Mouse (Mus musculus) forebrain, embryonic 10.5 days (tissue): ENCODE data around the gene Gtf2a1. TPM values are rescaled to one million over a fixed set of nuclear protein-coding genes. Genes with fewer than 3 reads are reported as not detected.
"Not testable (repeated sequence)": the region's sequence is repeated elsewhere in the genome, so short reads cannot be mapped to it uniquely, and the experiment has no call there.

ENCODE experiments used
- DNase-seq: peaks from one replicate; pipeline ENCODE4 v3.0.0-alpha.2; 2017; ENCODE audit warnings: low spot score; ENCODE audit errors: extremely low spot score
- H3K27ac ChIP-seq: fragments of 300-500 bp; sonication (generic); 2 replicates; pipeline ENCODE4 v1.5.1; 2016; ENCODE audit warnings: mild to moderate bottlenecking
- H3K27me3 ChIP-seq: fragments of 300-500 bp; sonication (generic); 2 replicates; pipeline ENCODE4 v1.6.1; 2016; ENCODE audit warnings: mild to moderate bottlenecking; ENCODE audit not compliant: poor library complexity, severe bottlenecking
- H3K36me3 ChIP-seq: fragments of 300-500 bp; sonication (generic); replicated peaks from 2 replicates; pipeline ENCODE4 v1.6.1; 2016; ENCODE audit warnings: mild to moderate bottlenecking, moderate library complexity
- H3K4me1 ChIP-seq: fragments of 300-500 bp; sonication (generic); 2 replicates; pipeline ENCODE4 v1.6.1; 2016
- H3K4me3 ChIP-seq: fragments of 300-500 bp; sonication (generic); 2 replicates; pipeline ENCODE4 v1.5.1; 2016; ENCODE audit warnings: mild to moderate bottlenecking, moderate library complexity
- H3K9me3 ChIP-seq: fragments of 300-500 bp; sonication (generic); 2 replicates; pipeline ENCODE4 v1.6.1; 2016; ENCODE audit warnings: mild to moderate bottlenecking, moderate library complexity
- WGBS: fragments of 180-500 bp; shearing (Covaris S2); methylation state at CpG from one replicate; pipeline ENCODE4 v1.1.7; 2016; 5-methylcytosine and 5-hydroxymethylcytosine counted together
- polyA plus RNA-seq: library from polyadenylated mRNA; unstranded; fragments of >200 nt; fragmentation: Nextera tagmentation; extraction: Ambion mirVana; gene quantifications from 2 replicates; pipeline ENCODE4 v1.2.1, GENCODE M21; 2016

Gene Gtf2a1
- polyA plus RNA-seq, 1 experiment from 2014 or later = 68.5 TPM

- H3K9me3 ChIP-seq = peaks cover 3% of the 10 kb centered on the region; the same call in 1 of the 2 replicates
- H3K4me1 ChIP-seq = peaks cover 30% of the 10 kb centered on the region
- peak overlapping the region; percentile 89 for H3K4me3 ChIP-seq
- WGBS = 0% methylated on average over 11 of the region's 11 CpGs
- peak overlapping the region; percentile 100 for H3K27ac ChIP-seq
- peaks cover 22% of the 10 kb centered on the region for H3K36me3 ChIP-seq
- DNase-seq = no peak
- H3K27me3 ChIP-seq = no peaks in the 10 kb centered on the region
Observed at GRCm38 (mm10) chr12:91589542-91589846, 793 bp downstream of the Gtf2a1 start.

- under 1% methylated on average over 46 of the region's 83 CpGs for whole genome bisulfite sequencing
- H3K4me1 ChIP-seq = peaks cover 33% of the 10 kb centered on the region
- H3K9me3 ChIP-seq = peaks cover 3% of the 10 kb centered on the region; the same call in 1 of the 2 replicates
- H3K27ac ChIP-seq = peak overlapping the region; percentile 100
- no peaks in the 10 kb centered on the region for H3K27me3 ChIP-seq
- H3K4me3 ChIP-seq = peak overlapping the region; percentile 89
- DNase-seq = peak; percentile 47
- H3K36me3 ChIP-seq = peaks cover 28% of the 10 kb centered on the region
Observed at GRCm38 (mm10) chr12:91588670-91589541, 1.4 kb downstream of the Gtf2a1 start.

GRCm38 (mm10) chr12:91588176-91588669 is 2.1 kb downstream of the Gtf2a1 start:
- peak overlapping the region; percentile 100 for H3K27ac ChIP-seq
- peak; percentile 89 for DNase-seq
- peaks cover 3% of the 10 kb centered on the region; the same call in 1 of the 2 replicates for H3K9me3 ChIP-seq
- H3K4me3 ChIP-seq = peak overlapping the region; percentile 89
- peaks cover 40% of the 10 kb centered on the region for H3K4me1 ChIP-seq
- H3K27me3 ChIP-seq = no peaks in the 10 kb centered on the region
- WGBS = under 1% methylated on average over 32 of the region's 32 CpGs
- peaks cover 34% of the 10 kb centered on the region for H3K36me3 ChIP-seq

GRCm38 (mm10) chr12:91587491-91588033 is 2.7 kb downstream of the Gtf2a1 start:
- WGBS = 28% methylated on average over 5 of the region's 5 CpGs
- peaks cover 41% of the 10 kb centered on the region for H3K36me3 ChIP-seq
- peak overlapping the region; percentile 100 for H3K27ac ChIP-seq
- peaks cover 3% of the 10 kb centered on the region; the same call in 1 of the 2 replicates for H3K9me3 ChIP-seq
- peak overlapping the region; percentile 89 for H3K4me3 ChIP-seq
- DNase-seq = no peak
- H3K4me1 ChIP-seq = peaks cover 46% of the 10 kb centered on the region
- H3K27me3 ChIP-seq = no peaks in the 10 kb centered on the region

GRCm38 (mm10) chr12:91587077-91587476 is 3.2 kb downstream of the Gtf2a1 start:
- peak overlapping the region; percentile 89 for H3K4me3 ChIP-seq
- H3K36me3 ChIP-seq = peaks cover 46% of the 10 kb centered on the region
- DNase-seq = no peak
- no peaks in the 10 kb centered on the region for H3K27me3 ChIP-seq
- H3K4me1 ChIP-seq = peaks cover 50% of the 10 kb centered on the region
- H3K27ac ChIP-seq = peak overlapping the region; percentile 100; the same call in 1 of the 2 replicates
- 69% methylated on average over 3 of the region's 3 CpGs for WGBS
- H3K9me3 ChIP-seq = peaks cover 3% of the 10 kb centered on the region; the same call in 1 of the 2 replicates

- not testable (repeated sequence) for H3K27ac ChIP-seq, H3K27me3 ChIP-seq, H3K4me3 ChIP-seq, DNase-seq, H3K9me3 ChIP-seq
- peaks cover 58% of the 10 kb centered on the region for H3K36me3 ChIP-seq
- H3K4me1 ChIP-seq = peaks cover 43% of the 10 kb centered on the region
- 95% methylated on average over 4 of the region's 4 CpGs for WGBS
Observed at GRCm38 (mm10) chr12:91585815-91586214, 4.5 kb downstream of the Gtf2a1 start.

GRCm38 (mm10) chr12:91585206-91585605 is 5.1 kb downstream of the Gtf2a1 start:
- Histone ChIP-seq H3K4me3 (no peak overlapping the region), H3K9me3 (peaks cover 3% of the 10 kb centered on the region; the same call in 1 of the 2 replicates), H3K27me3 (no peaks in the 10 kb centered on the region), H3K36me3 (peaks cover 64% of the 10 kb centered on the region), H3K27ac (no peak overlapping the region), H3K4me1 (peaks cover 41% of the 10 kb centered on the region)
- no peak for DNase-seq
- WGBS = 95% methylated on average over 3 of the region's 3 CpGs

GRCm38 (mm10) chr12:91583409-91583808 is 6.9 kb downstream of the Gtf2a1 start:
- Histone ChIP-seq H3K36me3 (peaks cover 81% of the 10 kb centered on the region), H3K4me3 (no peak overlapping the region), H3K27ac (no peak overlapping the region), H3K4me1 (peaks cover 41% of the 10 kb centered on the region), H3K27me3 (no peaks in the 10 kb centered on the region), H3K9me3 (peaks cover 3% of the 10 kb centered on the region; the same call in 1 of the 2 replicates)
- no peak for DNase-seq
- WGBS = 71% methylated on average over 6 of the region's 6 CpGs

- peaks cover 37% of the 10 kb centered on the region for H3K4me1 ChIP-seq
- H3K27ac ChIP-seq = no peak overlapping the region
- H3K36me3 ChIP-seq = peaks cover 90% of the 10 kb centered on the region
- no peak overlapping the region for H3K4me3 ChIP-seq
- WGBS = 83% methylated on average over 6 of the region's 6 CpGs
- DNase-seq = no peak
- no peaks in the 10 kb centered on the region for H3K27me3 ChIP-seq
- peaks cover 3% of the 10 kb centered on the region; the same call in 1 of the 2 replicates for H3K9me3 ChIP-seq
Observed at GRCm38 (mm10) chr12:91582362-91583002, 7.8 kb downstream of the Gtf2a1 start.

- H3K36me3 ChIP-seq = peaks cover 99% of the 10 kb centered on the region
Observed at GRCm38 (mm10) chr12:91581204-91582070, 8.8 kb downstream of the Gtf2a1 start.

GRCm38 (mm10) chr12:91579665-91580064 is 10.6 kb downstream of the Gtf2a1 start:
- Histone ChIP-seq H3K9me3 (no peaks in the 10 kb centered on the region), H3K36me3 (peaks cover 99% of the 10 kb centered on the region)
- 99% methylated on average over 2 of the region's 2 CpGs for WGBS

More at GRCm38 (mm10) chr12:91581204-91582070, 8.8 kb downstream of the Gtf2a1 start:
- H3K27ac ChIP-seq = no peak overlapping the region
- DNase-seq = no peak
- H3K4me3 ChIP-seq = no peak overlapping the region
- peaks cover 3% of the 10 kb centered on the region; the same call in 1 of the 2 replicates for H3K9me3 ChIP-seq
- no peaks in the 10 kb centered on the region for H3K27me3 ChIP-seq
- H3K4me1 ChIP-seq = peaks cover 29% of the 10 kb centered on the region
- 94% methylated on average over 6 of the region's 6 CpGs for WGBS

GRCm38 (mm10) chr12:91571708-91572107 is 18.6 kb downstream of the Gtf2a1 start:
- Histone ChIP-seq H3K27ac (no peak overlapping the region), H3K36me3 (peaks cover 100% of the 10 kb centered on the region), H3K9me3 (no peaks in the 10 kb centered on the region), H3K27me3 (no peaks in the 10 kb centered on the region), H3K4me3 (no peak overlapping the region), H3K4me1 (no peaks in the 10 kb centered on the region)
- DNase-seq = no peak
- WGBS = 100% methylated on average over 2 of the region's 2 CpGs

More at GRCm38 (mm10) chr12:91579665-91580064, 10.6 kb downstream of the Gtf2a1 start:
- peaks cover 24% of the 10 kb centered on the region for H3K4me1 ChIP-seq
- H3K4me3 ChIP-seq = no peak overlapping the region
- H3K27ac ChIP-seq = no peak overlapping the region
- no peaks in the 10 kb centered on the region for H3K27me3 ChIP-seq
- no peak for DNase-seq
